In the genomic region with DNA sequence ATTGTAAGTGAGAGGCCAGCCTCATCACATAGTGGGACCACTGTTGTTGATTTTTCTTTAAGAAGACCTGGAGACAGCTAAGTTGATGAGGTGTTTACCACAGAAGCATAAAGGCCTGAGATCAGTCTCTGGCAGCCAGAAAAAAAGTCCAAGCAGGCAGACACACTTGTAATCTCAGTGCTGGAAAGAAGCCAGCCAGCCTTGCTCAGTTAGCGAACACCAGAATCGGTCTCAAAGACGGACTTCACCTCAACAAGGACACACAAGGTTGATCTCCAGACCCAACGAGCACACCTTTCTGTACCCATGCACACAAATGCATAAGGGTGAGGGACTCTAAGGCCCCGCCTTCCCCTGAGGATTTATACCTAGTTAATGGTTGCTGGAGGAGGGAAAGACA, we compare ENCODE assay signal across 12 mouse cellular contexts.
A peak's percentile ranks its signal among the peaks of the same experiment; 100 is the strongest.
DNase-seq lines count a peak whose midpoint lies in the region; ATAC-seq and TF ChIP-seq lines count a peak whose summit lies in the region.
"Had no signal": no experiment of that assay in that cellular context is flagged by ENCODE, and none has a peak within 500 bp of the region (broad histone marks: within the 10 kb centered on the region; RNA-seq: fewer than 3 reads in every experiment).

No protein-coding gene starts in this region.

- H3K36me3 ChIP-seq in forebrain, postnatal 0 days (ENCODE audit: insufficient read depth): no peaks in the 10 kb centered on the region
- H3K36me3 ChIP-seq: embryonic facial prominence, embryonic 13.5 days; hindbrain, embryonic 12.5 days had no signal

- no peaks in the 10 kb centered on the region for H3K4me1 ChIP-seq in forebrain, postnatal 0 days (ENCODE audit: insufficient read depth)

- intact Hi-C loops in left cerebral cortex, postnatal 4 days (cut with DNase I): no loop called here
- intact Hi-C loops in left cerebral cortex, postnatal 10 days (cut with DNase I): no loop called here

- H3K9ac ChIP-seq in forebrain, postnatal 0 days: no peak overlapping the region
- H3K9ac ChIP-seq: embryonic facial prominence, embryonic 13.5 days; hindbrain, embryonic 12.5 days had no signal

- no peaks in the 10 kb centered on the region for H3K9me3 ChIP-seq in forebrain, postnatal 0 days (ENCODE audit: low read length)
- H3K9me3 ChIP-seq: embryonic facial prominence, embryonic 13.5 days; hindbrain, embryonic 12.5 days had no signal

- H3K4me3 ChIP-seq in forebrain, postnatal 0 days (ENCODE audit: low read depth, low read length): no peak overlapping the region
- H3K4me3 ChIP-seq: embryonic facial prominence, embryonic 13.5 days; hindbrain, embryonic 12.5 days had no signal

- no peak overlapping the region for H3K4me2 ChIP-seq in forebrain, postnatal 0 days (ENCODE audit: low read depth)
- H3K4me2 ChIP-seq: embryonic facial prominence, embryonic 13.5 days; hindbrain, embryonic 12.5 days had no signal

- peak overlapping the region; percentile 68 for H3K27ac ChIP-seq in forebrain, postnatal 0 days (ENCODE audit: low read depth, low read length)
- H3K27ac ChIP-seq: embryonic facial prominence, embryonic 13.5 days; hindbrain, embryonic 12.5 days had no signal

- ATAC-seq in cerebellum, adult (ENCODE audit: insufficient number of reproducible peaks, low FRiP score, low TSS enrichment): no peak
- ATAC-seq in forebrain, postnatal 0 days: no peak; the same call in 1 of the 2 replicates
- ATAC-seq in erythroid progenitor cell, adult 5-6 weeks (replicated peaks; ENCODE audit: low FRiP score, poor library complexity, severe bottlenecking): no peak
- ATAC-seq: intestine, postnatal 0 days had no signal

- TF ChIP-seq CTCF in forebrain, postnatal 0 days (IDR thresholded peaks at IDR 0.05; ENCODE audit: low read depth): no peak

- peak; percentile 70 to 74 for DNase-seq in cerebellum, postnatal 10 days
- peak; percentile 32 for DNase-seq in left cerebral cortex, postnatal 4 days
- DNase-seq in left cerebral cortex, postnatal 10 days (ENCODE audit: extremely low spot score in 1 of 2, low spot score in 2 of 2): no peak
- peak; percentile 39 for DNase-seq in forebrain, postnatal 0 days
- peak; percentile 75 to 76 for DNase-seq in kidney, postnatal 36 days
- DNase-seq: right cerebral cortex, postnatal 4 days; thymus, postnatal 25 days had no signal

- 67% methylated on average over 5 of the region's 5 CpGs for WGBS in forebrain, postnatal 0 days

- H3K27me3 ChIP-seq in forebrain, postnatal 0 days (ENCODE audit: insufficient read depth, low read length): no peaks in the 10 kb centered on the region
- H3K27me3 ChIP-seq: embryonic facial prominence, embryonic 13.5 days; hindbrain, embryonic 12.5 days had no signal

Comparison
In these comparisons a context has a peak if more than half of its experiments do, and no peak if none do; other contexts are left out.
1. DNase-seq: peak in cerebellum, postnatal 10 days (2 of 2), left cerebral cortex, postnatal 4 days (single experiment), forebrain, postnatal 0 days (single experiment) and kidney, postnatal 36 days (2 of 2); none in left cerebral cortex, postnatal 10 days (0 of 2).